Mouse (Mus musculus) intestine, embryonic 14.5 days (tissue): ENCODE measurements around the gene Tkfc. TPM values are rescaled to one million over a fixed set of nuclear protein-coding genes. Genes with fewer than 3 reads are reported as not detected.

Experiments used
- ATAC-seq: fragments of 200-750 bp; cut with Nextera tagmentation; replicated peaks from 2 replicates; pipeline ENCODE4 v1.8.0; 2017; ENCODE audit warnings: low read depth, moderate number of reproducible peaks, moderate TSS enrichment, moderate library complexity; ENCODE audit not compliant: low FRiP score, low TSS enrichment
- DNase-seq: peaks from one replicate; pipeline ENCODE4 v3.0.0-alpha.2; 2018; ENCODE audit warnings: low spot score
- H3K27ac ChIP-seq: fragments of 300-500 bp; sonication (generic); 2 replicates; pipeline ENCODE4 v1.5.1; 2014; ENCODE audit warnings: low read depth, mild to moderate bottlenecking, control low read depth
- H3K27me3 ChIP-seq: fragments of 300-500 bp; sonication (generic); replicated peaks from 2 replicates; pipeline ENCODE4 v1.6.1; 2014; ENCODE audit warnings: low read length, control low read depth; ENCODE audit not compliant: control insufficient read depth, insufficient read depth
- H3K36me3 ChIP-seq: fragments of 300-500 bp; sonication (generic); 2 replicates; pipeline ENCODE4 v1.6.1; 2014; ENCODE audit warnings: low read length, control low read depth; ENCODE audit not compliant: control insufficient read depth, insufficient read depth
- H3K4me1 ChIP-seq: fragments of 300-500 bp; sonication (generic); replicated peaks from 2 replicates; pipeline ENCODE4 v1.6.1; 2014; ENCODE audit warnings: low read length, control low read depth, mixed read lengths; ENCODE audit not compliant: control insufficient read depth, insufficient read depth
- H3K4me2 ChIP-seq: fragments of 300-500 bp; sonication (generic); 2 replicates; pipeline ENCODE4 v1.6.1; 2014; ENCODE audit warnings: low read length
- H3K4me3 ChIP-seq: fragments of 300-500 bp; sonication (generic); 2 replicates; pipeline ENCODE4 v1.5.1; 2014; ENCODE audit warnings: low read depth, low read length, control low read depth, mixed read lengths
- H3K9ac ChIP-seq: fragments of 300-500 bp; sonication (generic); 2 replicates; pipeline ENCODE4 v1.6.1; 2014; ENCODE audit warnings: mild to moderate bottlenecking, low read length
- H3K9me3 ChIP-seq: fragments of 300-500 bp; sonication (generic); 2 replicates; pipeline ENCODE4 v1.6.1; 2016; ENCODE audit warnings: low read length, control low read depth; ENCODE audit not compliant: control insufficient read depth
- WGBS: fragments of 180-500 bp; shearing (Covaris S2); extraction: QIAGEN DNeasy Blood & Tissue Kit; methylation state at CpG from one replicate; pipeline ENCODE4 v1.1.7; 2014; 5-methylcytosine and 5-hydroxymethylcytosine counted together
- polyA plus RNA-seq: library from polyadenylated mRNA; unstranded; fragments of >200 nt; fragmentation: Nextera tagmentation; extraction: Ambion mirVana; gene quantifications from 2 replicates; pipeline ENCODE4 v1.2.1, GENCODE M21; 2014

Tkfc gene
- polyA plus RNA-seq, 1 experiment from 2014 or later = 22.3 TPM

DNA sequence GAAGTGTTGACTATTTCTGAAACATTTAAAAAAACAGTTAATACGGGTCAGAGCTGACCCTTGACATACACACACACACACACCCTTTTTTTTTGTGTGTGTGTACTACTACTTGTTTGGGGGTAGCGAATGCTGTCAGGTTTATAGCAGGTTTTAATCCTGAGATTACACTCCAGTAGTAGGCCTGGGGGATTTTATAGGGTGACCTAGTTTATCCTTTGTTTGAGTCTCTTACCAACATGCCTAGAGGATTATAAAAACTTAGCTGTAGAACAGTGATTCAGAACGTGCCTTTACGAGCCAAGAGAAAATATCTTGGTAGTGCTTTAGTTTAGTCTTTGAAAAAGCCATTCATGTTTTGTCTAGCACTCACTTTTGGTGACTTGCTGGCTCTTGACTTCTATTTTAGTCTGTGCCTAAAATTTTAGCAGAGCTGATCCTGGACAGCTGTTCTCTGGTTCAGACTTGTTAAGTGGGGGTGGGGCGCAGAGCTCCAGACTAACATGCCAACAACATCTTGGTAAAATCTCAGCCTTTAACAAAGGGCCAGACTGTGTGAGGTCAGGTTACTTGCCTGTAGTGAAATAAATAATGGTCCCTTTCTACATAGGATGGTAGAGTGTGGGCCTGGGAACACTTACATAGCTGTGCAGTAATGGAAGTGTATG, 3.3 kb upstream of the Tkfc start:
- Histone ChIP-seq H3K4me1 (peaks cover 20% of the 10 kb centered on the region), H3K27me3 (no peaks in the 10 kb centered on the region), H3K27ac (no peak overlapping the region), H3K36me3 (peaks cover 65% of the 10 kb centered on the region), H3K4me3 (no peak overlapping the region), H3K9me3 (no peaks in the 10 kb centered on the region), H3K9ac (no peak overlapping the region), H3K4me2 (no peak overlapping the region)
- WGBS = 75% methylated on average over 5 of the region's 5 CpGs
- no peak for DNase-seq
- no peak for ATAC-seq

DNA sequence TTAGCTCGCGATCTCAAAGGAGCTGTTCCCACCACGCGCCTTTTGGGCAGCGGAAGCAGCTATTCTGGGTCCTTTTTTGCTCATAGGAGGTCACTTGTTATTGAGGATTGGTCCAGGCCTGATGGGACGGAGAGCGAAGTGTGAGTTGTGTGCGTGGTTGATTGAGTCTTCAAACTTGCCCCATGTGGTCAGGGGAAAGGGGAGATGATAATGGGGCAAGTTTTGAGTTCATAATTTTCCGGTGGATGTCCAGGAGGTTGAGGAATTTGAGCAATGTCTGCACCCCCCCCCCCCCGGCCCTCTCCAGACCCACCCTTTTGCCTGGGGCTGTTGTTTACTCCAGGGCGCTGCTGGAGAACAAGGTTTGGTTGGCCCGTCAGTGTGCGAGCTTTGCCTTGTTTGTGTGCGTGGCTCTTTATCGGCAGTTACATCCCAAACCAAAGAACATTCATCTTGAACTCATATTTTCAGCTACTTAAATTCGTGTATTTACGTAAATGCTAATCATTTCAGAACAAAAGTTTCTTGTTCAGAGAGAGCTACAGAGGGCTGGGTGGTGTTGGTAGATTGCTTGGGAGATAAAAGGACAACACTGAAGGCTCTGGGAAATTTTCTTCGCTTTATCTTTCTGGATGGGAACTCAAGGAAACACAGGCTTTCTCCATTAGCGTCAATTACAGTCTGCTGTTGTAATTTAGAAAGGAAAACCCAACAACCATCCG, 608 bp upstream of the Tkfc start:
- H3K27me3 ChIP-seq = no peaks in the 10 kb centered on the region
- H3K4me1 ChIP-seq = peaks cover 26% of the 10 kb centered on the region
- peak overlapping the region; percentile 92 for H3K27ac ChIP-seq
- peak overlapping the region; percentile 77 for H3K4me2 ChIP-seq
- peak overlapping the region; percentile 98 for H3K9ac ChIP-seq
- DNase-seq (no peak), ATAC-seq (peak; percentile 9; the same call in 1 of the 2 replicates)
- H3K9me3 ChIP-seq = no peaks in the 10 kb centered on the region
- 5% methylated on average over 20 of the region's 20 CpGs for WGBS
- H3K4me3 ChIP-seq = peak overlapping the region; percentile 98
- peaks cover 39% of the 10 kb centered on the region for H3K36me3 ChIP-seq

DNA sequence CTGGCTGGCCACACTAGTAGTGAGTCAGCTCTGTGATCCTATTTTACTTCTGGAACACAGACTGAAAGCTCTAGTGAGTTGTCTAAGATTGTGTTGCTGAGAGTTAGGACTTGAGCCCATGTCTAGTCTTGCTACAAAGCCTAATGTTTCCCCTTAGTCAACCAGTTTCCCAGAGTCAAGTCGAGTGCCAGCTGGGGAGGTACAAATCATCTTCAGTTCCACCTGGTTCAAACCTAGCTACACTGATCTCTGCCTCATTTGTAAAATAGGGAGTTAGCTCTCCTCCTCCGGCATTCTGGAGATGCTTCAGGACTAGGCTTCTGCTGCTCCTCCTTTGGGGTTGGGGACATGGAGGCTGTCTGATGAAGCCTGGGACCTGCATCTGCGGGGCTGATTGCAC, 920 bp downstream of the Tkfc start:
- no peak for ATAC-seq
- WGBS = 38% methylated on average over 3 of the region's 3 CpGs

DNA sequence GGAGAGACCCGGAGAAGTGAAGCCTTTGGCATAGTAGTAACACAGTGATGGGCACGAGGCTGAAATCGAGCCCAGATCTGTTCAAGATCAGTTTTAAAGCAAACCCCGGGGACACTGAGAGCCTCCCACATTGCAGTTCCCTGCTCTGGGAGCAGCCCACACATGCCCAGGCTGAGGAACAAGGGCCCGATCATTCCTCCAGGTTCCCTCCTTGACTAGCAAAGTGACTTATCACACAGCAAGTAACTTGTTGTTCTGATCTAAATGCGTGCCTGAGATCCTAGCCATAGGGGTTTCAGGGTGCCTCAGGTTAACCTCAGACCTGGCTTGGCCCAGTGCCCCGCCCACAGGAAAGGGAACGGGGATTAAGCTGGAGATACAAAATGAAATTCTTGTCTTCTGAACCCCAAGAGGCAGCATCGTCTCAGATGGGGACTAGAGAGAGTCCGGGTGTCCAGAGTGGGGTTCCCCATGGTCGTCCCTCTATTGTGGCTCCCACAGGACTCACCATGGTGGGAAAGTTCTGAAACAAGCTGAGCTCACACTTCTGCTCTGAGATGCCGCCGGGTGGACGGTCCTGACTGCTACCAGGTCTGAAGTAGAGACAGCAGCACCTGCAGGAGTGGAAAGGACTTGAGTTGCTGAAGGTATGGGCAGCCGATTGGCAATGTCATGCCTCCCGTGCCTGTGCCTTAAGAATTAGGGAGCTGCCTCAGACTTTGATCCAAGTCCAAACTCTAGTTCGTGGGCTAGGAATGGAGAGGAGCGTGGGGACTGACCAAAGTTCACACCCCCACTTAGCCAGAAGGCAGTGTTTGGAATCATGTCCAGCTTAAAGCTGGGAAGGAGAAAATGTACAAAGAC, 1.6 kb downstream of the Tkfc start:
- Histone ChIP-seq H3K36me3 (peaks cover 20% of the 10 kb centered on the region), H3K9me3 (no peaks in the 10 kb centered on the region), H3K27ac (0 out of 2 replicates have a peak overlapping the region, but pooled peaks have one; percentile 92), H3K4me1 (peaks cover 26% of the 10 kb centered on the region), H3K9ac (peak overlapping the region; percentile 53; the same call in 1 of the 2 replicates), H3K4me3 (no peak overlapping the region), H3K27me3 (no peaks in the 10 kb centered on the region), H3K4me2 (peak overlapping the region; percentile 69; the same call in 1 of the 2 replicates)
- 82% methylated on average over 18 of the region's 18 CpGs for WGBS
- DNase-seq (no peak), ATAC-seq (no peak)

More for the DNA sequence above, 920 bp downstream of the Tkfc start:
- no peak for DNase-seq
- Histone ChIP-seq H3K4me1 (peaks cover 26% of the 10 kb centered on the region), H3K27ac (peak overlapping the region; percentile 92), H3K9ac (peak overlapping the region; percentile 53), H3K4me3 (peak overlapping the region; percentile 98), H3K27me3 (no peaks in the 10 kb centered on the region), H3K36me3 (peaks cover 24% of the 10 kb centered on the region), H3K4me2 (peak overlapping the region; percentile 69), H3K9me3 (no peaks in the 10 kb centered on the region)

DNA sequence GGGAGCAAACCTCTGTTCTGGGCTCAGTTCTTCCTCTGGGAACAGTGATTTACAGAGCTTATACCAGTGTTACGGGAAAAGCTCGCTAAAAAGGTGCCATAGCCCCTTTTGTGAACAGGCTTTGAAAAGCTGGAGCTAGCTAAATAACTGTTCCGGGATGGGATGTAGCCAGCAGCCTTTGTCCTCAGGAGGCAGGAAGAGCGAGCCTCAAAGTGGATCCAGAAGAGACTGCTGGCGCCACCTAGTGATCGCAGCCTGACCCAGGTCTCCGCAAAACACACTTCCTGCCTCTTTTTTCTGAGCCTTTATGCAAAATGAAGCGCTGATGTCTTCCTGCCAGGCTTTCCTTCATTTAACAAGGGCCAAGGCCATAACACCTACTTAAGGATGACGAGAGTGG, 2.7 kb downstream of the Tkfc start:
- peak; percentile 94 for DNase-seq
- WGBS = 2% methylated on average over 9 of the region's 9 CpGs
- ATAC-seq = peak; percentile 61; the same call in 1 of the 2 replicates
- Histone ChIP-seq H3K9me3 (no peaks in the 10 kb centered on the region), H3K4me3 (peak overlapping the region; percentile 29), H3K36me3 (peaks cover 19% of the 10 kb centered on the region), H3K27ac (peak overlapping the region; percentile 92), H3K27me3 (no peaks in the 10 kb centered on the region), H3K9ac (peak overlapping the region; percentile 61), H3K4me2 (peak overlapping the region; percentile 53), H3K4me1 (peaks cover 25% of the 10 kb centered on the region)

DNA sequence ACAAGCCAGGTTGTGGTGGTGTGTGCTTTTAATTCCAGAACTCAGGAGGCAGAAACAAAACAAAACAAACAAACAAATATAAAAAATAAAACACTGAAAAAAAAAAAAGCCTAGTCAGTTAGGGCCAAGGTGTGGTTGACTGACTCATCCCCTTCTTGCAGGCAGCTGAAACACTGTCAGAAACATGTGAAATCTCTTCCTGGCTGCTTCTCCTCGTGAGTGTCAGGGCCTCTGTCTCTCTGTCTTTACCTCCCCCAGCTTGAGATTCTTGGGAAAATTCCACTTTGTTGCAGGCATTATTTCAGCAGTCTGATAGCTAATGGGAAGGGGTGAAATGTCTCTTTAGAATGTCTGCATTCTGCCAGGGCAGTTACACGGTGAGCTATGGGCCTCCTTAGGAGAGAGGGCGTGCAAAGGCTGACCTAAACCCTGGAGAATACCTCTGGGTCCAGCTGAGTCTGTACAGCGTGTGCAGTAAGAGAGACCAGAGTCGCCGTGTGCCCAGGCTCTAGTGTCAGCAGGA, 3.1 kb downstream of the Tkfc start:
- WGBS = 8% methylated on average over 6 of the region's 6 CpGs
- 0 out of 2 replicates have a peak, but pooled peaks have one; percentile 12 for ATAC-seq
- no peaks in the 10 kb centered on the region for H3K9me3 ChIP-seq

DNA sequence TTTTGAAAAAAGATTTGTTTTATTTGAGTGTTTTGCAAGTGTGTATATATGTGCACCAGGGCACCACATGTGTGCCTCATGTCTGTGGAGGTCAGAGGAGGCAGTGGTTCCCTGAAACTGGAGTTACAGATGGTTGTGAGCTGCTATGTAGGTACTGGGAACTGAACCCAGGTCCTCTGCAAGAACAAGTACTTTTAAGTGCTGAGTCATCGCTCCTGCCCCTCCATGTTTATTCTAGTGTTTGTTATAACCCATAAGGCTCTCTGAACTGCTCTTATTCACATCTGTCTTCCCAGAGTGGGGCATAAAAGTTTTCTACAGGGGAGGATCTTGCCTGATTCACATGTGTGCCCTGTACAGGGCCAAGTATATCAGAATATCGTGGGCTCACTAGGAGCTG, 5.8 kb downstream of the Tkfc start:
- no peak for DNase-seq
- Histone ChIP-seq H3K9ac (no peak overlapping the region), H3K27me3 (no peaks in the 10 kb centered on the region), H3K36me3 (peaks cover 21% of the 10 kb centered on the region), H3K4me3 (no peak overlapping the region), H3K4me1 (peaks cover 10% of the 10 kb centered on the region), H3K9me3 (no peaks in the 10 kb centered on the region), H3K4me2 (no peak overlapping the region), H3K27ac (no peak overlapping the region)
- 92% methylated on average over 2 of the region's 2 CpGs for WGBS
- no peak for ATAC-seq

More for the DNA sequence above, 3.1 kb downstream of the Tkfc start:
- Histone ChIP-seq H3K4me1 (peaks cover 21% of the 10 kb centered on the region), H3K9ac (peak overlapping the region; percentile 61), H3K27me3 (no peaks in the 10 kb centered on the region), H3K4me3 (peak overlapping the region; percentile 29), H3K4me2 (peak overlapping the region; percentile 53), H3K36me3 (peaks cover 14% of the 10 kb centered on the region), H3K27ac (peak overlapping the region; percentile 92)
- peak; percentile 62 for DNase-seq

DNA sequence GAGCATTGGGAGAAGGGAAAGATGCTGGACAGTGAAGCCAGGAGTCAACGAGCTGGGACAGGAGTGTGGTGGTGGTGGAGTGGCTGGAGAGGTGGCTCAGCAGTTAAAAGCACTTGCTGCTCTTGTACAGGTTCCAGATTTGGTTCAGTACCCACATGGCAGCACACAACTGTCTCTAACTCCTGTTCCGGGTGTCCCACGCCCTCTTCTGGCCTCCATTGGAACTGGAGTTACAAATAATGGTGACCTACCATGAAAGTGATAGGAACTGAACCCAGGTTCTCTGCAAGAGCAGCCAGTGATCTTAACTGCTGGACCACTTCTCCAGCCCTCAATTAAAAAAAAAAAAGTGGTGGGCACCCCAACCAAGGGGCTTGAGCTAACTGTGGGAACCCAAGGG, 7.3 kb downstream of the Tkfc start:
- no peak overlapping the region for H3K4me3 ChIP-seq
- peaks cover 32% of the 10 kb centered on the region for H3K36me3 ChIP-seq
- no peak overlapping the region for H3K4me2 ChIP-seq
- no peak overlapping the region for H3K27ac ChIP-seq
- peaks cover 3% of the 10 kb centered on the region for H3K4me1 ChIP-seq
- H3K9ac ChIP-seq = no peak overlapping the region
- H3K27me3 ChIP-seq = no peaks in the 10 kb centered on the region
- H3K9me3 ChIP-seq = no peaks in the 10 kb centered on the region
- ATAC-seq (no peak), DNase-seq (no peak)
- 43% methylated on average over 3 of the region's 3 CpGs for WGBS
